In genomic region chr1:178635470-178635869, GRCm38 (mm10) we compare ENCODE assay signal across 18 mouse cellular contexts.
DNase-seq lines count a peak whose midpoint lies in the region; ATAC-seq and TF ChIP-seq lines count a peak whose summit lies in the region.
"Had no signal": no experiment of that assay in that cellular context is flagged by ENCODE, and none has a peak within 500 bp of the region (broad histone marks: within the 10 kb centered on the region; RNA-seq: fewer than 3 reads in every experiment).

No protein-coding gene starts in this region.

- peaks cover 38% of the 10 kb centered on the region for H3K4me1 ChIP-seq in hindbrain, embryonic 14.5 days (replicated peaks; ENCODE audit: control insufficient read depth, insufficient read depth, low read length)
- peaks cover 22% of the 10 kb centered on the region for H3K4me1 ChIP-seq in hindbrain, embryonic 12.5 days
- H3K4me1 ChIP-seq in midbrain, postnatal 0 days (ENCODE audit: insufficient read depth, low read length) = peaks cover 6% of the 10 kb centered on the region; the same call in 1 of the 2 replicates
- H3K4me1 ChIP-seq in midbrain, embryonic 10.5 days = peaks cover 33% of the 10 kb centered on the region
- H3K4me1 ChIP-seq in hindbrain, embryonic 16.5 days (ENCODE audit: control insufficient read depth, insufficient read depth, low read depth, low read length) = peaks cover 10% of the 10 kb centered on the region
- peaks cover 41% of the 10 kb centered on the region for H3K4me1 ChIP-seq in neural tube, embryonic 15.5 days
- H3K4me1 ChIP-seq in intestine, postnatal 0 days (replicated peaks; ENCODE audit: control insufficient read depth, insufficient read depth, low read length) = 0 out of 2 replicates have a peak, but pooled peaks cover 4% of the 10 kb centered on the region

- DNase-seq in hindbrain, embryonic 14.5 days (ENCODE audit: low spot score) = peak; percentile 44
- DNase-seq in midbrain, postnatal 0 days (ENCODE audit: low spot score) = peak; percentile 50
- no peak for DNase-seq in midbrain, embryonic 10.5 days (ENCODE audit: low spot score)
- DNase-seq in urinary bladder, postnatal 10 days (ENCODE audit: low spot score) = no peak
- DNase-seq: adrenal gland, postnatal 14 days; cerebellum, adult 18-20 months; cerebellum, adult 9-11 months; cerebellum, postnatal 36 days; gastrocnemius, postnatal 14 days had no signal

- 47% methylated on average over 4 of the region's 4 CpGs for WGBS in hindbrain, embryonic 14.5 days
- 70% methylated on average over 4 of the region's 4 CpGs for WGBS in hindbrain, embryonic 12.5 days
- WGBS in midbrain, postnatal 0 days = 64% methylated on average over 4 of the region's 4 CpGs
- WGBS in midbrain, embryonic 10.5 days = 88% methylated on average over 4 of the region's 4 CpGs
- 56% methylated on average over 4 of the region's 4 CpGs for whole genome bisulfite sequencing in hindbrain, embryonic 16.5 days
- WGBS in neural tube, embryonic 15.5 days = 47% methylated on average over 4 of the region's 4 CpGs
- 86% methylated on average over 4 of the region's 4 CpGs for WGBS in intestine, postnatal 0 days

- H3K4me2 ChIP-seq in hindbrain, embryonic 14.5 days (replicated peaks) = no peak overlapping the region
- H3K4me2 ChIP-seq in hindbrain, embryonic 12.5 days (replicated peaks) = no peak overlapping the region
- H3K4me2 ChIP-seq in midbrain, postnatal 0 days (ENCODE audit: low read depth, low read length, poor library complexity, severe bottlenecking) = no peak overlapping the region
- H3K4me2 ChIP-seq in hindbrain, embryonic 16.5 days (ENCODE audit: low read length) = no peak overlapping the region
- H3K4me2 ChIP-seq in neural tube, embryonic 15.5 days = no peak overlapping the region
- no peak overlapping the region for H3K4me2 ChIP-seq in intestine, postnatal 0 days (replicated peaks; ENCODE audit: low read depth)
- H3K4me2 ChIP-seq: forebrain, embryonic 12.5 days had no signal

- no peak for ATAC-seq in hindbrain, embryonic 14.5 days (ENCODE audit: low FRiP score)
- no peak for ATAC-seq in hindbrain, embryonic 12.5 days (ENCODE audit: low FRiP score)
- no peak for ATAC-seq in midbrain, postnatal 0 days (ENCODE audit: low FRiP score)
- 0 out of 2 replicates have a peak, but pooled peaks have one; percentile 23 for ATAC-seq in hindbrain, embryonic 16.5 days
- ATAC-seq in neural tube, embryonic 15.5 days (ENCODE audit: low FRiP score) = peak; percentile 32; the same call in 1 of the 2 replicates
- no peak for ATAC-seq in intestine, postnatal 0 days
- ATAC-seq: activated CD4-positive, CD25-positive, alpha-beta regulatory T cell, adult 4 months; Patski had no signal

- no peak for TF ChIP-seq CTCF in midbrain, postnatal 0 days (IDR thresholded peaks at IDR 0.05)
- no peak for TF ChIP-seq CTCF in intestine, postnatal 0 days (IDR thresholded peaks at IDR 0.05; ENCODE audit: low read depth)

- H3K27me3 ChIP-seq in hindbrain, embryonic 14.5 days (ENCODE audit: control insufficient read depth, insufficient read depth, low read length) = no peaks in the 10 kb centered on the region
- no peaks in the 10 kb centered on the region for H3K27me3 ChIP-seq in hindbrain, embryonic 12.5 days
- H3K27me3 ChIP-seq in midbrain, postnatal 0 days (ENCODE audit: insufficient read depth, low read length) = no peaks in the 10 kb centered on the region
- H3K27me3 ChIP-seq in midbrain, embryonic 10.5 days (ENCODE audit: low read depth, poor library complexity, severe bottlenecking) = no peaks in the 10 kb centered on the region
- H3K27me3 ChIP-seq in hindbrain, embryonic 16.5 days (replicated peaks; ENCODE audit: control insufficient read depth, insufficient read depth, low read length) = no peaks in the 10 kb centered on the region
- no peaks in the 10 kb centered on the region for H3K27me3 ChIP-seq in neural tube, embryonic 15.5 days (replicated peaks)
- H3K27me3 ChIP-seq in intestine, postnatal 0 days (replicated peaks; ENCODE audit: control insufficient read depth, insufficient read depth, low read length) = no peaks in the 10 kb centered on the region
- H3K27me3 ChIP-seq: embryonic facial prominence, embryonic 13.5 days; forebrain, embryonic 12.5 days; heart, embryonic 12.5 days; Patski had no signal

- H3K9ac ChIP-seq in hindbrain, embryonic 14.5 days = no peak overlapping the region
- no peak overlapping the region for H3K9ac ChIP-seq in hindbrain, embryonic 12.5 days
- H3K9ac ChIP-seq in midbrain, postnatal 0 days (replicated peaks; ENCODE audit: low read length, poor library complexity, severe bottlenecking) = no peak overlapping the region
- H3K9ac ChIP-seq in hindbrain, embryonic 16.5 days (ENCODE audit: low read depth, low read length) = no peak overlapping the region
- no peak overlapping the region for H3K9ac ChIP-seq in neural tube, embryonic 15.5 days (replicated peaks)
- no peak overlapping the region for H3K9ac ChIP-seq in intestine, postnatal 0 days (ENCODE audit: low read depth, low read length)
- H3K9ac ChIP-seq: embryonic facial prominence, embryonic 13.5 days; forebrain, embryonic 12.5 days had no signal

- no peak overlapping the region for H3K4me3 ChIP-seq in hindbrain, embryonic 14.5 days (replicated peaks; ENCODE audit: low read length)
- no peak overlapping the region for H3K4me3 ChIP-seq in hindbrain, embryonic 12.5 days
- H3K4me3 ChIP-seq in midbrain, postnatal 0 days (ENCODE audit: low read depth, low read length) = no peak overlapping the region
- H3K4me3 ChIP-seq in midbrain, embryonic 10.5 days = no peak overlapping the region
- H3K4me3 ChIP-seq in hindbrain, embryonic 16.5 days (ENCODE audit: low read length) = no peak overlapping the region
- no peak overlapping the region for H3K4me3 ChIP-seq in neural tube, embryonic 15.5 days (replicated peaks)
- H3K4me3 ChIP-seq in intestine, postnatal 0 days (ENCODE audit: low read depth, low read length) = no peak overlapping the region
- H3K4me3 ChIP-seq: embryonic facial prominence, embryonic 13.5 days; forebrain, embryonic 12.5 days; heart, embryonic 12.5 days had no signal

- H3K9me3 ChIP-seq in hindbrain, embryonic 14.5 days (ENCODE audit: control insufficient read depth, low read length) = no peaks in the 10 kb centered on the region
- H3K9me3 ChIP-seq in hindbrain, embryonic 12.5 days (replicated peaks) = no peaks in the 10 kb centered on the region
- no peaks in the 10 kb centered on the region for H3K9me3 ChIP-seq in midbrain, postnatal 0 days (ENCODE audit: low read length)
- no peaks in the 10 kb centered on the region for H3K9me3 ChIP-seq in midbrain, embryonic 10.5 days (replicated peaks)
- H3K9me3 ChIP-seq in hindbrain, embryonic 16.5 days (ENCODE audit: control insufficient read depth, low read length) = no peaks in the 10 kb centered on the region
- H3K9me3 ChIP-seq in neural tube, embryonic 15.5 days (replicated peaks) = no peaks in the 10 kb centered on the region
- no peaks in the 10 kb centered on the region for H3K9me3 ChIP-seq in intestine, postnatal 0 days (ENCODE audit: control insufficient read depth)
- H3K9me3 ChIP-seq: embryonic facial prominence, embryonic 13.5 days; forebrain, embryonic 12.5 days; heart, embryonic 12.5 days had no signal

- H3K36me3 ChIP-seq in hindbrain, embryonic 14.5 days (replicated peaks; ENCODE audit: control insufficient read depth, insufficient read depth) = no peaks in the 10 kb centered on the region
- H3K36me3 ChIP-seq in hindbrain, embryonic 12.5 days = no peaks in the 10 kb centered on the region
- no peaks in the 10 kb centered on the region for H3K36me3 ChIP-seq in midbrain, postnatal 0 days (ENCODE audit: insufficient read depth, low read length)
- H3K36me3 ChIP-seq in midbrain, embryonic 10.5 days = no peaks in the 10 kb centered on the region
- H3K36me3 ChIP-seq in hindbrain, embryonic 16.5 days (ENCODE audit: control insufficient read depth, insufficient read depth, low read length) = no peaks in the 10 kb centered on the region
- H3K36me3 ChIP-seq in neural tube, embryonic 15.5 days = no peaks in the 10 kb centered on the region
- no peaks in the 10 kb centered on the region for H3K36me3 ChIP-seq in intestine, postnatal 0 days (ENCODE audit: control insufficient read depth, insufficient read depth)
- H3K36me3 ChIP-seq: embryonic facial prominence, embryonic 13.5 days; forebrain, embryonic 12.5 days had no signal

- peak overlapping the region; percentile 76 for H3K27ac ChIP-seq in hindbrain, embryonic 14.5 days
- no peak overlapping the region for H3K27ac ChIP-seq in hindbrain, embryonic 12.5 days
- no peak overlapping the region for H3K27ac ChIP-seq in midbrain, postnatal 0 days (ENCODE audit: low read depth, low read length)
- no peak overlapping the region for H3K27ac ChIP-seq in midbrain, embryonic 10.5 days (replicated peaks)
- H3K27ac ChIP-seq in hindbrain, embryonic 16.5 days (ENCODE audit: low read depth, low read length) = no peak overlapping the region; the same call in 1 of the 2 replicates
- no peak overlapping the region; the same call in 1 of the 2 replicates for H3K27ac ChIP-seq in neural tube, embryonic 15.5 days (replicated peaks)
- no peak overlapping the region for H3K27ac ChIP-seq in intestine, postnatal 0 days (ENCODE audit: low read depth, low read length)
- H3K27ac ChIP-seq: embryonic facial prominence, embryonic 13.5 days had no signal

Comparison
In these comparisons a context has a peak if more than half of its experiments do, and no peak if none do; other contexts are left out.
1. ATAC-seq: peak in hindbrain, embryonic 16.5 days (single experiment) and neural tube, embryonic 15.5 days (single experiment); none in hindbrain, embryonic 14.5 days (single experiment), hindbrain, embryonic 12.5 days (single experiment), midbrain, postnatal 0 days (single experiment) and intestine, postnatal 0 days (single experiment).
2. DNase-seq: peak in hindbrain, embryonic 14.5 days (single experiment) and midbrain, postnatal 0 days (single experiment); none in midbrain, embryonic 10.5 days (single experiment) and urinary bladder, postnatal 10 days (single experiment).